Mouse (Mus musculus) myocyte (in vitro differentiated cells): ENCODE data around the gene Usp6nl. TPM values are rescaled to one million over a fixed set of nuclear protein-coding genes. Genes with fewer than 3 reads are reported as not detected.
A peak's percentile ranks its signal among the peaks of the same experiment; 100 is the strongest.

Experiments
- H3K27me3 ChIP-seq: one replicate; pipeline ENCODE4 v1.6.1; 2011; ENCODE audit not compliant: control insufficient read depth, insufficient read depth, insufficient read length
- H3K36me3 ChIP-seq: one replicate; pipeline ENCODE4 v1.6.1; 2011; ENCODE audit not compliant: control insufficient read depth, insufficient read depth
- H3K4me2 ChIP-seq: one replicate; pipeline ENCODE4 v1.6.1; 2011; ENCODE audit warnings: low read depth, control low read depth
- H3K4me3 ChIP-seq: one replicate; pipeline ENCODE4 v1.5.1; 2011; ENCODE audit warnings: mild to moderate bottlenecking, control low read depth, moderate library complexity
- H3K79me2 ChIP-seq: one replicate; pipeline ENCODE4 v1.6.1; 2011; ENCODE audit not compliant: control insufficient read depth, insufficient read depth
- H3ac ChIP-seq: one replicate; pipeline ENCODE4 v1.6.1; 2011; ENCODE audit not compliant: control insufficient read depth, insufficient read length
- CEBPB ChIP-seq: IDR thresholded peaks from 2 replicates; pipeline ENCODE4 v1.6.1; 2011; ENCODE audit warnings: mild to moderate bottlenecking, moderate library complexity; ENCODE audit not compliant: poor library complexity, insufficient read depth, severe bottlenecking
- E2F4 ChIP-seq: IDR thresholded peaks from one replicate; pipeline ENCODE4 v1.6.1; 2011; ENCODE audit warnings: mild to moderate bottlenecking, control low read depth, moderate library complexity; ENCODE audit not compliant: insufficient read depth
- MAX ChIP-seq: IDR thresholded peaks from one replicate; pipeline ENCODE4 v1.6.1; 2011; ENCODE audit warnings: low read depth, mild to moderate bottlenecking, control low read depth
- MYOD1 ChIP-seq, 3 experiments: IDR thresholded peaks; one replicate each; pipeline ENCODE4 v1.6.1; 2011; ENCODE audit warnings: control low read depth in 2 of 3, low read depth in 2 of 3, mild to moderate bottlenecking in 2 of 3, moderate library complexity in 1 of 3; ENCODE audit not compliant: insufficient read length in 2 of 3, control insufficient read depth in 1 of 3
- MYOG ChIP-seq, 3 experiments: IDR thresholded peaks; one replicate each; pipeline ENCODE4 v1.6.1; 2011; ENCODE audit warnings: control low read depth in 2 of 3, low read depth in 2 of 3, mild to moderate bottlenecking in 2 of 3; ENCODE audit not compliant: insufficient read length in 2 of 3, control insufficient read depth in 1 of 3, insufficient read depth in 1 of 3
- POLR2A ChIP-seq: IDR thresholded peaks from one replicate; pipeline ENCODE4 v1.6.1; 2011; ENCODE audit warnings: low read depth, mild to moderate bottlenecking, control low read depth, moderate library complexity; ENCODE audit not compliant: insufficient read length
- POLR2AphosphoS2 ChIP-seq: IDR thresholded peaks from one replicate; pipeline ENCODE4 v1.6.1; 2011; ENCODE audit warnings: low read depth, control low read depth; ENCODE audit not compliant: insufficient read length
- REST ChIP-seq: IDR thresholded peaks from one replicate; pipeline ENCODE4 v1.6.1; 2011; ENCODE audit warnings: mild to moderate bottlenecking, control low read depth, moderate library complexity; ENCODE audit not compliant: insufficient read depth, insufficient read length
- SRF ChIP-seq: IDR thresholded peaks from one replicate; pipeline ENCODE4 v1.6.1; 2011; ENCODE audit warnings: low read depth; ENCODE audit not compliant: control insufficient read depth, insufficient read length
- TCF12 ChIP-seq: IDR thresholded peaks from one replicate; pipeline ENCODE4 v1.6.1; 2011; ENCODE audit warnings: mild to moderate bottlenecking, control low read depth; ENCODE audit not compliant: poor library complexity, insufficient read depth, severe bottlenecking
- TCF3 ChIP-seq: IDR thresholded peaks from one replicate; pipeline ENCODE4 v1.6.1; 2011; ENCODE audit warnings: low read depth, control low read depth; ENCODE audit not compliant: insufficient read length
- USF1 ChIP-seq: IDR thresholded peaks from one replicate; pipeline ENCODE4 v1.6.1; 2011; ENCODE audit warnings: low read depth, mild to moderate bottlenecking, control low read depth, moderate library complexity
- polyA plus RNA-seq: library from polyadenylated mRNA; unstranded; fragments of >200 nt; fragmentation: generic; extraction: Trizol; gene quantifications from one replicate; pipeline ENCODE4 v1.2.1, GENCODE M21; 2012; ENCODE audit warnings: missing spikeins

Usp6nl gene
- polyA plus RNA-seq, 1 experiment = 7.6 TPM

- Histone ChIP-seq H3K27me3 (no peaks in the 10 kb centered on the region), H3K79me2 (peaks cover 88% of the 10 kb centered on the region), H3K4me3 (no peak overlapping the region), H3K36me3 (no peaks in the 10 kb centered on the region), H3ac (no peak overlapping the region), H3K4me2 (no peak overlapping the region)
- TF ChIP-seq USF1 (no peak), MYOG (IDR thresholded peaks at IDR 0.05; ENCODE audit: control insufficient read depth in 1 of 3, insufficient read depth in 1 of 3, insufficient read length in 2 of 3, low read depth in 2 of 3) (no peak), MAX (no peak), POLR2AphosphoS2 (no peak), E2F4 (no peak), TCF3 (no peak), REST (no peak), MYOD1 (IDR thresholded peaks at IDR 0.05; ENCODE audit: control insufficient read depth in 1 of 3, insufficient read length in 2 of 3, low read depth in 2 of 3) (no peak), TCF12 (no peak), SRF (no peak), CEBPB (no peak), POLR2A (no peak)
These were observed 14.2 kb downstream of the Usp6nl start for GRCm38 (mm10) chr2:6336649-6337048.

GRCm38 (mm10) chr2:6337436-6337835, 15.0 kb downstream of the Usp6nl start:
- H3K27me3 ChIP-seq = no peaks in the 10 kb centered on the region
- no peak overlapping the region for H3K4me2 ChIP-seq
- no peak for TF ChIP-seq CEBPB
- TF ChIP-seq TCF3 = no peak
- no peak for TF ChIP-seq POLR2AphosphoS2
- TF ChIP-seq MAX = no peak
- TF ChIP-seq USF1 = no peak
- no peak overlapping the region for H3K4me3 ChIP-seq
- H3K36me3 ChIP-seq = no peaks in the 10 kb centered on the region
- peaks cover 82% of the 10 kb centered on the region for H3K79me2 ChIP-seq
- no peak overlapping the region for H3ac ChIP-seq

GRCm38 (mm10) chr2:6338031-6338629, 15.7 kb downstream of the Usp6nl start:
- Histone ChIP-seq H3K36me3 (no peaks in the 10 kb centered on the region), H3K4me2 (no peak overlapping the region), H3ac (no peak overlapping the region), H3K27me3 (no peaks in the 10 kb centered on the region), H3K79me2 (peaks cover 82% of the 10 kb centered on the region), H3K4me3 (no peak overlapping the region)
- TF ChIP-seq USF1 = no peak
- no peak for TF ChIP-seq REST
- no peak for TF ChIP-seq MYOD1 (IDR thresholded peaks at IDR 0.05; ENCODE audit: control insufficient read depth in 1 of 3, insufficient read length in 2 of 3, low read depth in 2 of 3)
- TF ChIP-seq TCF3 = no peak
- TF ChIP-seq CEBPB = no peak
- TF ChIP-seq MAX = no peak
- no peak for TF ChIP-seq TCF12
- TF ChIP-seq MYOG (IDR thresholded peaks at IDR 0.05; ENCODE audit: control insufficient read depth in 1 of 3, insufficient read depth in 1 of 3, insufficient read length in 2 of 3, low read depth in 2 of 3) = no peak
- TF ChIP-seq POLR2A = no peak
- TF ChIP-seq SRF = no peak
- no peak for TF ChIP-seq POLR2AphosphoS2
- TF ChIP-seq E2F4 = no peak

GRCm38 (mm10) chr2:6340439-6340838, 18.0 kb downstream of the Usp6nl start:
- no peak overlapping the region for H3ac ChIP-seq
- H3K4me3 ChIP-seq = no peak overlapping the region
- no peaks in the 10 kb centered on the region for H3K27me3 ChIP-seq
- H3K79me2 ChIP-seq = peaks cover 69% of the 10 kb centered on the region
- no peak for TF ChIP-seq REST
- no peak for TF ChIP-seq MYOD1 (IDR thresholded peaks at IDR 0.05; ENCODE audit: control insufficient read depth in 1 of 3, insufficient read length in 2 of 3, low read depth in 2 of 3)
- no peak for TF ChIP-seq CEBPB
- no peak for TF ChIP-seq USF1
- TF ChIP-seq TCF3 = no peak
- TF ChIP-seq POLR2AphosphoS2 = no peak
- TF ChIP-seq TCF12 = no peak
- TF ChIP-seq E2F4 = no peak
- no peak for TF ChIP-seq SRF
- TF ChIP-seq MAX = no peak
- TF ChIP-seq MYOG (IDR thresholded peaks at IDR 0.05; ENCODE audit: control insufficient read depth in 1 of 3, insufficient read depth in 1 of 3, insufficient read length in 2 of 3, low read depth in 2 of 3) = no peak
- no peak for TF ChIP-seq POLR2A
- H3K36me3 ChIP-seq = no peaks in the 10 kb centered on the region
- H3K4me2 ChIP-seq = no peak overlapping the region

GRCm38 (mm10) chr2:6341496-6341895, 19.0 kb downstream of the Usp6nl start:
- Histone ChIP-seq H3K4me2 (peak overlapping the region; percentile 59), H3ac (no peak overlapping the region), H3K27me3 (no peaks in the 10 kb centered on the region), H3K36me3 (no peaks in the 10 kb centered on the region), H3K4me3 (no peak overlapping the region), H3K79me2 (peaks cover 58% of the 10 kb centered on the region)
- TF ChIP-seq POLR2A (no peak), POLR2AphosphoS2 (no peak), MAX (no peak), E2F4 (no peak), CEBPB (no peak), MYOD1 (IDR thresholded peaks at IDR 0.05; ENCODE audit: control insufficient read depth in 1 of 3, insufficient read length in 2 of 3, low read depth in 2 of 3) (no peak), TCF3 (no peak), TCF12 (no peak), REST (no peak), MYOG (IDR thresholded peaks at IDR 0.05; ENCODE audit: control insufficient read depth in 1 of 3, insufficient read depth in 1 of 3, insufficient read length in 2 of 3, low read depth in 2 of 3) (no peak), SRF (no peak), USF1 (no peak)
